Mouse (Mus musculus) stomach, embryonic 16.5 days (tissue): ENCODE results near the gene Cobl. TPM values are rescaled to one million over a fixed set of nuclear protein-coding genes. Genes with fewer than 3 reads are reported as not detected.

Experiments
- ATAC-seq: fragments of 200-750 bp; cut with Nextera tagmentation; 2 replicates; pipeline ENCODE4 v1.8.0; 2017; ENCODE audit warnings: moderate number of reproducible peaks, moderate TSS enrichment; ENCODE audit not compliant: insufficient read depth, low FRiP score
- H3K27ac ChIP-seq: fragments of 300-500 bp; sonication (generic); 2 replicates; pipeline ENCODE4 v1.5.1; 2014; ENCODE audit warnings: low read length
- H3K27me3 ChIP-seq: fragments of 300-500 bp; sonication (generic); 2 replicates; pipeline ENCODE4 v1.6.1; 2014; ENCODE audit warnings: low read length, control low read depth, mixed read lengths; ENCODE audit not compliant: control insufficient read depth, insufficient read depth
- H3K36me3 ChIP-seq: fragments of 300-500 bp; sonication (generic); 2 replicates; pipeline ENCODE4 v1.6.1; 2014; ENCODE audit warnings: low read length; ENCODE audit not compliant: control insufficient read depth, insufficient read depth
- H3K4me1 ChIP-seq: fragments of 300-500 bp; sonication (generic); 2 replicates; pipeline ENCODE4 v1.6.1; 2014; ENCODE audit warnings: low read length, control low read depth, mixed read lengths; ENCODE audit not compliant: control insufficient read depth, insufficient read depth
- H3K4me2 ChIP-seq: fragments of 300-500 bp; sonication (generic); 2 replicates; pipeline ENCODE4 v1.6.1; 2014; ENCODE audit warnings: low read depth, low read length, mixed read lengths
- H3K4me3 ChIP-seq: fragments of 300-500 bp; sonication (generic); replicated peaks from 2 replicates; pipeline ENCODE4 v1.5.1; 2014; ENCODE audit warnings: mild to moderate bottlenecking, low read length
- H3K9ac ChIP-seq: fragments of 300-500 bp; sonication (generic); 2 replicates; pipeline ENCODE4 v1.6.1; 2014; ENCODE audit warnings: low read length
- H3K9me3 ChIP-seq: fragments of 300-500 bp; sonication (generic); replicated peaks from 2 replicates; pipeline ENCODE4 v1.6.1; 2016; ENCODE audit warnings: low read length, control low read depth; ENCODE audit not compliant: control insufficient read depth
- WGBS: fragments of 180-500 bp; shearing (Covaris S2); extraction: QIAGEN DNeasy Blood & Tissue Kit; methylation state at CpG from one replicate; pipeline ENCODE4 v1.1.7; 2014; 5-methylcytosine and 5-hydroxymethylcytosine counted together
- polyA plus RNA-seq: library from polyadenylated mRNA; unstranded; fragments of >200 nt; fragmentation: Nextera tagmentation; extraction: Ambion mirVana; gene quantifications from 2 replicates; pipeline ENCODE4 v1.2.1, GENCODE M21; 2015

The Cobl gene
- polyA plus RNA-seq, 1 experiment from 2014 or later: 15.4 TPM

GRCm38 (mm10) chr11:12319318-12319717, 145.4 kb downstream of the Cobl start:
- 74% methylated on average over 3 of the region's 3 CpGs for WGBS
- no peak overlapping the region for H3K4me3 ChIP-seq
- H3K4me1 ChIP-seq: peaks cover 4% of the 10 kb centered on the region; the same call in 1 of the 2 replicates
- peak overlapping the region; percentile 49; the same call in 1 of the 2 replicates for H3K27ac ChIP-seq
- no peaks in the 10 kb centered on the region for H3K9me3 ChIP-seq
- no peaks in the 10 kb centered on the region for H3K36me3 ChIP-seq
- no peak overlapping the region for H3K4me2 ChIP-seq
- no peak overlapping the region for H3K9ac ChIP-seq
- peak; percentile 50; the same call in 1 of the 2 replicates for ATAC-seq
- H3K27me3 ChIP-seq: no peaks in the 10 kb centered on the region

GRCm38 (mm10) chr11:12315670-12316069, 149.1 kb downstream of the Cobl start:
- no peaks in the 10 kb centered on the region for H3K36me3 ChIP-seq
- peaks cover 4% of the 10 kb centered on the region; the same call in 1 of the 2 replicates for H3K4me1 ChIP-seq
- H3K4me2 ChIP-seq: no peak overlapping the region
- no peak overlapping the region for H3K4me3 ChIP-seq
- H3K27me3 ChIP-seq: no peaks in the 10 kb centered on the region
- no peak overlapping the region for H3K9ac ChIP-seq
- peak overlapping the region; percentile 1; the same call in 1 of the 2 replicates for H3K27ac ChIP-seq
- 60% methylated on average over 3 of the region's 3 CpGs for WGBS
- no peak for ATAC-seq
- no peaks in the 10 kb centered on the region for H3K9me3 ChIP-seq

GRCm38 (mm10) chr11:12314278-12315043, 150.3 kb downstream of the Cobl start:
- Histone ChIP-seq H3K27ac (no peak overlapping the region), H3K9me3 (no peaks in the 10 kb centered on the region), H3K4me1 (peaks cover 4% of the 10 kb centered on the region; the same call in 1 of the 2 replicates), H3K27me3 (no peaks in the 10 kb centered on the region), H3K9ac (no peak overlapping the region), H3K36me3 (no peaks in the 10 kb centered on the region), H3K4me3 (no peak overlapping the region), H3K4me2 (no peak overlapping the region)
- no peak for ATAC-seq
- 83% methylated on average over 6 of the region's 6 CpGs for WGBS

- no peak overlapping the region for H3K9ac ChIP-seq
- no peak overlapping the region for H3K27ac ChIP-seq
- H3K4me3 ChIP-seq: no peak overlapping the region
- 78% methylated on average over 6 of the region's 6 CpGs for WGBS
- no peaks in the 10 kb centered on the region for H3K9me3 ChIP-seq
- H3K4me2 ChIP-seq: no peak overlapping the region
- no peak for ATAC-seq
- H3K27me3 ChIP-seq: no peaks in the 10 kb centered on the region
- no peaks in the 10 kb centered on the region for H3K4me1 ChIP-seq
- no peaks in the 10 kb centered on the region for H3K36me3 ChIP-seq
Observed at GRCm38 (mm10) chr11:12311419-12311818, 153.3 kb downstream of the Cobl start.

- Histone ChIP-seq H3K36me3 (no peaks in the 10 kb centered on the region), H3K27me3 (no peaks in the 10 kb centered on the region), H3K4me3 (no peak overlapping the region), H3K4me2 (no peak overlapping the region), H3K9me3 (no peaks in the 10 kb centered on the region), H3K9ac (no peak overlapping the region; the same call in 1 of the 2 replicates), H3K4me1 (no peaks in the 10 kb centered on the region), H3K27ac (no peak overlapping the region)
- 64% methylated on average over 3 of the region's 3 CpGs for WGBS
- no peak; the same call in 1 of the 2 replicates for ATAC-seq
Observed at GRCm38 (mm10) chr11:12309423-12310023, 155.2 kb downstream of the Cobl start.

- Histone ChIP-seq H3K4me2 (no peak overlapping the region), H3K27me3 (no peaks in the 10 kb centered on the region), H3K4me1 (peaks cover 4% of the 10 kb centered on the region), H3K36me3 (no peaks in the 10 kb centered on the region), H3K27ac (no peak overlapping the region), H3K9me3 (no peaks in the 10 kb centered on the region), H3K9ac (no peak overlapping the region), H3K4me3 (no peak overlapping the region)
- no peak for ATAC-seq
- 50% methylated on average over 3 of the region's 3 CpGs for WGBS
Observed at GRCm38 (mm10) chr11:12304879-12305278, 159.9 kb downstream of the Cobl start.

GRCm38 (mm10) chr11:12299701-12300446, 164.9 kb downstream of the Cobl start:
- Histone ChIP-seq H3K4me3 (no peak overlapping the region), H3K4me1 (peaks cover 4% of the 10 kb centered on the region), H3K36me3 (no peaks in the 10 kb centered on the region), H3K27ac (no peak overlapping the region), H3K9ac (no peak overlapping the region), H3K4me2 (no peak overlapping the region), H3K9me3 (no peaks in the 10 kb centered on the region), H3K27me3 (no peaks in the 10 kb centered on the region)
- ATAC-seq: no peak; the same call in 1 of the 2 replicates
- WGBS: 28% methylated on average over 5 of the region's 5 CpGs

GRCm38 (mm10) chr11:12291654-12291935, 173.2 kb downstream of the Cobl start:
- Histone ChIP-seq H3K36me3 (no peaks in the 10 kb centered on the region), H3K4me3 (no peak overlapping the region), H3K4me2 (no peak overlapping the region), H3K27me3 (no peaks in the 10 kb centered on the region), H3K27ac (no peak overlapping the region), H3K9me3 (no peaks in the 10 kb centered on the region), H3K9ac (no peak overlapping the region), H3K4me1 (peaks cover 3% of the 10 kb centered on the region; the same call in 1 of the 2 replicates)
- no peak for ATAC-seq
- WGBS: 26% methylated on average over 3 of the region's 3 CpGs
